Mouse (Mus musculus): ENCODE measurements around the gene Tcf19.

DNA sequence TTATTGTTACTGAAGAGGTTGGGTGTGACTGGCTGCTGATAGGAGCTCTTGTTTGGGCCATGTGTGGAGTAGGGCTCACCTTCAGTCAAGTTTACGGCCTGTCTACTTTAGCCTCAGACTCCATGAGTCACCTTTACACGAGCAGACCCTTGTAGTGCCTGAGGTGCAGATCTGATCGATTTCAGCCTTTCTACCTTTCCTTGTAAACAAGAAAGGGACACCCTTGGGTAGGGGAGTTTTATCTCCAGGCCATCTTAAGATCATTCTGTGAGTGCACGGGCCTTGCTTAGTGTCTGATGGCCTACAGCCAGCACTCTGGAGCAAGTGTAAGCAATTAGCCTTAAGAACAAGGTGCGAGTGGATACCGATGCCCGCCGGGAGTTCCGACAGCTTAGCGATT lies 9.7 kb downstream of the Tcf19 start:
- TF ChIP-seq CTCF (IDR thresholded peaks at IDR 0.05; ENCODE audit: extremely low read depth, insufficient read length, insufficient replicate concordance, low read depth, low read length), result no peak
- TF ChIP-seq POLR2A (IDR thresholded peaks at IDR 0.05; ENCODE audit: low read depth, low read length), result no peak

Measured in small intestine, adult 2 months (tissue).